Mouse (Mus musculus): Measurements from ENCODE around the gene Fshb. TPM values are rescaled to one million over a fixed set of nuclear protein-coding genes. Genes with fewer than 3 reads are reported as not detected.

Gene Fshb
- total and polyA plus RNA-seq, 3 experiments = not detected

DNA sequence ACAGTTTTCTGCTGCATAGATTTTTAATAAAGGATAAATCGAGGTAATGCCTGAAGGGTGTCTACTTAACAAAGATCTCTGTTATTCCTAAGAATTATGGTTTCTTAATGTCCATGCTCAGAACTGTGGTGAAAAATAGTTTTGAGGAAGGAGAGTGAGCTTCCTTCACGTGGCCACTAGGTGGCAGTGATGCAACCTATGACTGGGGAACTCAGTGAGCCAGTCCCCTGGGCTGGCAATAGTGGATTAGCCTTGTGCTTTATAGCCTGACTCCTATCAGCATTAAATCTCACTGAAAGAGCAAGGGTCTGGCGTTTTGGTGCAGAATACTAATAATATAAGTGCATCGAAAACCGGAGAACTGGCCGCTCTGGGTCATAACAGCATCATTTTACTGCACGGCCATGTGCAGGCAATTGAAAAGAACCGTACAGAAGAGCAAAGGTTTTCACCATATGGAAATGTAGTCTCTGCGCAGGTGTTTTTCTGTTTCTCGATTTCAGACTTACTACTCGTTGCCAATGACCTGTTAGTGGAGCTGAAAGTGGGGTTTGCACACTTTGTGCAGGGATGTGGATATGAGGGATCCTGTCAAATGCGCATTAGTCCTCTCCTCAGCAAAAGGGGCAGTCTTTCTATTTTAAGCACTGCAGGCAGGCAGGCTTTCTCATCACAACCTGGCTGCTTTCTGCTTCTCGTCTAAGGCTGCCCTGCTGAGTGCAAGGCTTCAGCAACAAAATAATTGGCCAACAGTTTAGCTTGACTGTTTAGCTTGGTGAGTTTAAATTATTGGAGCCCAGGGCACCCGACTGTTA is 23.8 kb upstream of the Fshb start:
- no peaks in the 10 kb centered on the region for H3K79me2 ChIP-seq (replicated peaks; ENCODE audit: control insufficient read depth, extremely low read depth, insufficient read depth, poor library complexity, severe bottlenecking)
- H3K4me3 ChIP-seq (replicated peaks in 1 of 3; ENCODE audit: low read depth in 2 of 3, low read length in 2 of 3, poor library complexity in 1 of 3) = no peak overlapping the region
- H3K9ac ChIP-seq (ENCODE audit: insufficient read depth, low read depth) = no peak overlapping the region
- no peaks in the 10 kb centered on the region for H3K36me3 ChIP-seq (replicated peaks in 1 of 2; ENCODE audit: control insufficient read depth in 1 of 2, insufficient read depth in 1 of 2, low read length in 1 of 2)
- TF ChIP-seq CTCF (conservative IDR thresholded peaks at IDR 0.05 in 1 of 2, IDR thresholded peaks at IDR 0.05 in 1 of 2; ENCODE audit: low read depth in 2 of 2, low read length in 2 of 2) (peak in 1 of 2 experiments; percentile 52; a peak in 2 of 4 replicates), MAFK (IDR thresholded peaks at IDR 0.05; ENCODE audit: insufficient replicate concordance, low read length) (no peak), IRF4 (IDR thresholded peaks at IDR 0.05; ENCODE audit: low read depth, low read length) (no peak), USF2 (conservative IDR thresholded peaks at IDR 0.05; ENCODE audit: low read depth, low read length) (no peak), E2F4 (IDR thresholded peaks at IDR 0.05; ENCODE audit: insufficient replicate concordance, low read depth, low read length) (no peak), RAD21 (IDR thresholded peaks at IDR 0.05; ENCODE audit: low read depth, low read length) (peak; percentile 26), CHD1 (IDR thresholded peaks at IDR 0.05; ENCODE audit: low read depth, low read length) (no peak), ZNF384 (IDR thresholded peaks at IDR 0.05; ENCODE audit: low read depth, low read length) (no peak), PAX5 (IDR thresholded peaks at IDR 0.05; ENCODE audit: low read length) (no peak), ZC3H11A (IDR thresholded peaks at IDR 0.05; ENCODE audit: low read depth, low read length) (no peak), RCOR1 (conservative IDR thresholded peaks at IDR 0.05; ENCODE audit: low read depth, low read length) (no peak), GABPA (IDR thresholded peaks at IDR 0.05; ENCODE audit: insufficient replicate concordance, low read depth, low read length) (no peak), SMC3 (IDR thresholded peaks at IDR 0.05; ENCODE audit: low read depth, low read length) (peak; percentile 24)
- no peaks in the 10 kb centered on the region for H3K4me1 ChIP-seq (ENCODE audit: control insufficient read depth in 1 of 2, insufficient read depth in 2 of 2)
- dilution Hi-C loops (cut with MboI; ENCODE audit: extremely low pct_ligation_motif_present, extremely low pct_unique_long_range_greater_than_20kb, low sequenced_read_pairs) (no loop called here), in situ Hi-C loops (cut with MboI; ENCODE audit: low pct_ligation_motif_present, low pct_unique_long_range_greater_than_20kb, low sequenced_read_pairs) (no loop called here)
- no peak overlapping the region for H3K27ac ChIP-seq (ENCODE audit: insufficient read depth, low read depth)
- DNase-seq (ENCODE audit: extremely low read depth) = no peak
- H3K9me3 ChIP-seq (replicated peaks; ENCODE audit: low read length) = peaks cover 37% of the 10 kb centered on the region
- H3K27me3 ChIP-seq (replicated peaks) = no peaks in the 10 kb centered on the region
- no peak overlapping the region for H3K4me2 ChIP-seq (ENCODE audit: insufficient read depth, low read depth, poor library complexity, severe bottlenecking)

DNA sequence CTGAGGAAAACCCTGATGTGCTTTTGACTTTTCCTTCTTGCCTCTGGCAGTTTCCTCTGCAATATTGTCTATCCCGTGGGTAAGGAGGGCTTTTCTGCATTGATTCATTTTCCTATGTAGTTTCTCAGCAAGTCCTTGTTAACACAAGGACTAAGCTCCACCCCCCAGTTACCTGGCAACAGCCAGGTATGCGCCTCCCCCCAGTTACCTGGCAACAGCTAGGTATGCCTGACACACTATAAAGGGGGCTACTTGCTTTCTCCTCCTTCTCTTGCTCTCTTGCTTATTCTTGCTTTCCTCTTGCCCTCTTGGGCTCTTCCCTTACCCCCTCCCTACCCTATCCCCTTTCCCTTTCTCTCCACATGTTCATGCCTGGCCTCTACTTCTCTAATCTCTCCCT is 3.8 kb upstream of the Fshb start:
- H3K9me3 ChIP-seq (replicated peaks; ENCODE audit: low read length) = peaks cover 36% of the 10 kb centered on the region
- H3K4me2 ChIP-seq (ENCODE audit: insufficient read depth, low read depth, poor library complexity, severe bottlenecking) = no peak overlapping the region
- DNase-seq (ENCODE audit: extremely low read depth) = no peak
- no peaks in the 10 kb centered on the region for H3K79me2 ChIP-seq (replicated peaks; ENCODE audit: control insufficient read depth, extremely low read depth, insufficient read depth, poor library complexity, severe bottlenecking)
- dilution Hi-C loops (cut with MboI; ENCODE audit: extremely low pct_ligation_motif_present, extremely low pct_unique_long_range_greater_than_20kb, low sequenced_read_pairs) (no loop called here), in situ Hi-C loops (cut with MboI; ENCODE audit: low pct_ligation_motif_present, low pct_unique_long_range_greater_than_20kb, low sequenced_read_pairs) (no loop called here)
- H3K36me3 ChIP-seq (replicated peaks in 1 of 2; ENCODE audit: control insufficient read depth in 1 of 2, insufficient read depth in 1 of 2, low read length in 1 of 2) = no peaks in the 10 kb centered on the region
- no peak overlapping the region for H3K9ac ChIP-seq (ENCODE audit: insufficient read depth, low read depth)
- H3K27me3 ChIP-seq (replicated peaks) = no peaks in the 10 kb centered on the region
- H3K4me3 ChIP-seq (replicated peaks in 1 of 3; ENCODE audit: low read depth in 2 of 3, low read length in 2 of 3, poor library complexity in 1 of 3) = no peak overlapping the region
- no peaks in the 10 kb centered on the region for H3K4me1 ChIP-seq (ENCODE audit: control insufficient read depth in 1 of 2, insufficient read depth in 2 of 2)
- H3K27ac ChIP-seq (ENCODE audit: insufficient read depth, low read depth) = no peak overlapping the region
- TF ChIP-seq ZMIZ1 (IDR thresholded peaks at IDR 0.05; ENCODE audit: low read depth, low read length) (no peak), MAFK (IDR thresholded peaks at IDR 0.05; ENCODE audit: insufficient replicate concordance, low read length) (no peak), HCFC1 (IDR thresholded peaks at IDR 0.05; ENCODE audit: low read depth, low read length) (no peak), RCOR1 (conservative IDR thresholded peaks at IDR 0.05; ENCODE audit: low read depth, low read length) (no peak), POLR2AphosphoS2 (IDR thresholded peaks at IDR 0.05; ENCODE audit: low read depth, low read length) (no peak)

Measured in CH12.LX (cell line).